Mouse (Mus musculus) bone marrow, adult 2 months (tissue): ENCODE data around the gene Nprl2. TPM values are rescaled to one million over a fixed set of nuclear protein-coding genes. Genes with fewer than 3 reads are reported as not detected.

Experiments used
- H3K27ac ChIP-seq: fragments of 200-500 bp; 2 replicates; pipeline ENCODE4 v1.5.1; 2012; ENCODE audit warnings: low read depth, mild to moderate bottlenecking, control low read depth, inconsistent platforms, low read length; ENCODE audit not compliant: control insufficient read depth, poor library complexity, insufficient read depth
- H3K4me1 ChIP-seq: fragments of 200-500 bp; 2 replicates; pipeline ENCODE4 v1.6.1; 2011; ENCODE audit warnings: low read length; ENCODE audit not compliant: control insufficient read depth, insufficient read depth
- H3K4me3 ChIP-seq: fragments of 200-500 bp; replicated peaks from 2 replicates; pipeline ENCODE3; 2011; ENCODE audit warnings: mild to moderate bottlenecking, low read depth, low read length, control low read depth; ENCODE audit not compliant: control insufficient read depth
- CTCF ChIP-seq: fragments of 200-500 bp; IDR thresholded peaks from 2 replicates; pipeline ENCODE4 v1.5.1; 2011; ENCODE audit warnings: low read length, control low read depth; ENCODE audit not compliant: control insufficient read depth, insufficient read depth
- POLR2A ChIP-seq: fragments of 200-500 bp; IDR thresholded peaks from 2 replicates; pipeline ENCODE4 v1.6.1; 2011; ENCODE audit warnings: low read depth, mild to moderate bottlenecking, control low read depth, low read length, borderline replicate concordance; ENCODE audit not compliant: control insufficient read depth
- WGBS: fragments of 180-500 bp; shearing (Covaris S2); methylation state at CpG from one replicate; pipeline ENCODE4 v1.1.7; 2018; 5-methylcytosine and 5-hydroxymethylcytosine counted together
- polyA plus RNA-seq: library from polyadenylated mRNA; stranded (reverse); fragments of >200 nt; gene quantifications from 2 replicates; pipeline ENCODE4 v1.2.4, GENCODE M21; 2011; ENCODE audit warnings: low replicate concordance; ENCODE audit not compliant: missing spikeins, insufficient read depth, insufficient read length

Nprl2 gene
- polyA plus RNA-seq, 1 experiment: 24.6 TPM

DNA sequence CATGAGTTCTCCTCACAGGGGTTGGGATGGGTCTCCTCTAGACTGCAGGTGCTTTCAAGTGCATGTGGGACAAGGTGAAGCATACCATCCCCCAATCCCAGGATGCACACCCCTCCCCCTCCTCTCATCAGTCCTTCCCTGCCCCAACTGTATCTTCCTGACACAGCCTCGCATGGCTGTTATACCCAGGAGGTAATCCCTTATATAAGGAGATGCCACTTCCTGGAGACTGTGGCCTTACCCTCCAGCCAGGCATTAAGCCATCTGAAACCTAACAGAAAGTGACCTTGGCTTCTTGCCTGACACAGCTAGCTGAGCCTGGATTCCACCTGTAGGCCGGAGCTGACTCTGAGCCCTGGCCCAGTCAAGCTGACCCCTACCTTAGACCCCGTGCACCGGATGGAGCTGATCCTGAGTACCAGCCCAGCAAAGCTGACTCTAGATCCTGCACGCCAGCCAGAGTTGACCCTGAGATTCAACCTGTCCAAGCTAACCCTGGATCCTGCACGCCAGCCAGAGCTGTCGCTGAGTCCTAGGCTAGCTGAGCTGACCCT lies 40.6 kb downstream of the Nprl2 start:
- WGBS: 77% methylated on average over 7 of the region's 7 CpGs
- H3K4me3 ChIP-seq: no peak overlapping the region
- peaks cover 1% of the 10 kb centered on the region; the same call in 1 of the 2 replicates for H3K4me1 ChIP-seq
- TF ChIP-seq POLR2A (no peak), CTCF (no peak)
- H3K27ac ChIP-seq: peak overlapping the region; percentile 56

DNA sequence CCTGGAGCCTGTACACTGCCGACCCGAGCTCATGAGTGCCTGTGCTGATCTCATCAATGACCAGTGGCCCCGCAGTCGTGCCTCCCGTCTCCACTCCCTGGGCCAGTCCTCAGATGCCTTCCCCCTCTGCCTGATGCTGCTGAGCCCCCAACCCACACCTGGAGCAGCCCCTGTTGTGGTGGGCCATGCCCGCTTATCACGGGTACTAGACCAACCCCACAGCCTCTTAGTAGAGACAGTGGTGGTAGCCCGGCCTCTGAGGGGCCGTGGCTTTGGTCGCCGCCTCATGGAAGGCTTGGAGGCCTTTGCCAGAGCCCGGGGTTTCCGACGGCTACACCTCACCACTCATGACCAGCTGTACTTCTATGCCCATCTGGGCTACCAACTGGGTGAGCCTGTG lies 41.1 kb downstream of the Nprl2 start:
- Histone ChIP-seq H3K4me1 (peaks cover 1% of the 10 kb centered on the region; the same call in 1 of the 2 replicates), H3K27ac (no peak overlapping the region; the same call in 1 of the 2 replicates), H3K4me3 (no peak overlapping the region)
- WGBS: 92% methylated on average over 14 of the region's 14 CpGs
- no peak for TF ChIP-seq POLR2A
- TF ChIP-seq CTCF: no peak

DNA sequence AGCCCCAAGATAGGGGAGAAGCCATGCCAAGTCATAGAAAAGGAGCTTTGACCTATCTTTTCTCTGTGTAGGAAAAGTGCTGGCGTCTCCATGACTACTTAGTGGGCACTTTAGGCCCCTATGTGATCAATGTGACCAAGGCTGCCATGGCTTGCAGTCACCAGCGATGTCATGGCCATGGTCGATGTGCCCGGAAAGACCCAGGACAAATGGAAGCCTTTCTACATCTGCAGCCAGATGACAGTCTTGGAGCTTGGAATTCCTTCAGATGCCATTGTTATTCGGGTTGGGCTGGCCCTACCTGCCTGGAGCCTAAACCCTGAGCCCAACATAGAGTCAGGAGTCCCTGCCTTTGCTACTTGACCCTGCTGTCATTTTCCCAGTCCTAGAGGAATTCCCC lies 44.5 kb downstream of the Nprl2 start:
- Histone ChIP-seq H3K4me1 (peaks cover 1% of the 10 kb centered on the region; the same call in 1 of the 2 replicates), H3K4me3 (peak overlapping the region; percentile 48), H3K27ac (peak overlapping the region; percentile 73)
- 84% methylated on average over 5 of the region's 5 CpGs for WGBS
- no peak for TF ChIP-seq CTCF
- TF ChIP-seq POLR2A: no peak

DNA sequence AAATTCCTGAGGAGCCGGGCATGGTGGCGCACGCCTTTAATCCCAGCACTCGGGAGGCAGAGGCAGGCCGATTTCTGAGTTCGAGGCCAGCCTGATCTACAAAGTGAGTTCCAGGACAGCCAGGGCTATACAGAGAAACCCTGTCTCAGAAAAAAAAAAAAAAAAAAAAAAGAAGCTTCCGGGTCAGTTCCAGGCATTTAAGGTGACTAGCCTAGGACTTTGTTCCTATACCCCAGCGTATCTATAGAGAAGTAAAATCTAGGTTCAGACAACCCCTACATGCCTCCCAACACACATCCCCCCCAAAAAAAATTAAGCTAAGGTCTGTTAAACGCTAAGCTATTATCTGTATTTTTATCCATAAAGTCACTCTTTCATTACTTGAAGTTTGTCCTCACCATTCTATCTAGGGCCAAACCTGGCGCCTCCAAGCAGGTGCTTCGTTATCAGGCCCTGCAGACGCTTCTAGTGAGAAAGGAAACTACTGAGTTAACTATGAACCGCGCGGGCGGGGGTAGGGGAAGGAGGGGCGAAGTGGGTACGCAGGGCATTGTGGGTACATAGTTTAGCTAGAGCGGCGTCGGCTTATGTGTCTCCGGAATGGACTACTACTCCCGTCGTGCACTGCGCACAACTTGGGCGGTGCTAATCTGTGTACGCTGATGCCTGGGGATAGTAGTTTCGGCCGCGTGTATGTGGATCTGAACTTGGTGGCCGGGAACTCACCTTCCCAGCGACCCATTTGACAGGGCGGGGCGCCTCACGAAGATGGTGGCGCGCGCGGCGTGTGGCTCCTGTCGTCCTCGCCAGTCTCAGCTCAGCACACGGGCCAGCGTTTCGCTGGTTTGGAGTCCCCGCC lies 45.2 kb downstream of the Nprl2 start, which contains the start of gene Ifrd2:
Gene Ifrd2 (plus strand): TSS at position 669 of the 859 bp plus-strand sequence.
- TF ChIP-seq CTCF: no peak
- peak; percentile 93 for TF ChIP-seq POLR2A
- Histone ChIP-seq H3K4me3 (peak within 1 kb of the TSS; percentile 79), H3K4me1 (peaks cover 1% of the 10 kb centered on the region; the same call in 1 of the 2 replicates), H3K27ac (peak within 1 kb of the TSS; percentile 89)
- 10% methylated on average over 46 of the region's 46 CpGs for whole genome bisulfite sequencing

GRCm38 (mm10) chr9:107587833-107588639 lies 46.0 kb downstream of the Nprl2 start:
- no peak for TF ChIP-seq POLR2A
- peaks cover 1% of the 10 kb centered on the region; the same call in 1 of the 2 replicates for H3K4me1 ChIP-seq
- under 1% methylated on average over 33 of the region's 33 CpGs for WGBS
- H3K27ac ChIP-seq: peak overlapping the region; percentile 89
- H3K4me3 ChIP-seq: peak overlapping the region; percentile 79

DNA sequence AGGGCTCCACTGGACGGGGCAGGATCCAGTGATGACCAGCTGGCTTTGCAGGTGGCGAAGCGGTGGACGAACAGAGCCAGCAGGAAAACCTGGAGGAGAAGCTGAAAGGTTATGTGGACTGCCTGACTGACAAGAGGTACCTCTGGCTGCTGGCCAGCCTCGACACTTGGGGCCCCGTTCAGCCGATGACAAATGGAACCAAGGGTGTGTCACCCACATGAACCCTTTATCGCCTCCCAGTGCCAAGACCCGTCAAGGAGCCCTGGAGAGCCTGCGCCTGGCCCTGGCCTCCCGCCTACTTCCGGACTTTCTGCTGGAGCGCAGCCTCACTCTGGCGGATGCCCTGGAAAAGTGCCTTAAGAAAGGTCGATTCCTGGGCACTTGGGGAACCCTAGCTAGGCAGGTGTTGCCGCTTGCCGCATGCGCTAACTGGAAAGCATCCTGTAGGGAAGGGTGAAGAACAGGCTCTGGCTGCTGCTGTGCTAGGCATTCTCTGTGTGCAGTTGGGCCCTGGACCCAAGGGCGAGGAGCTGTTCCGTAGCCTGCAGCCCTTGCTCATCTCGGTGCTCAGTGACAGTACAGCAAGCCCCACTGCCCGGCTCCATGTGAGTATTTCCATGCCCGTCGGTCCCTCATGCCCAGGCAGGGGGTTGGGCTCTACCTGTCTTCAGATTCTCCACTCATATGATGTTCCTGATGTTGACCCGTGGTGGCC lies 48.2 kb downstream of the Nprl2 start:
- H3K4me3 ChIP-seq: peak overlapping the region; percentile 50
- H3K4me1 ChIP-seq: peaks cover 3% of the 10 kb centered on the region; the same call in 1 of the 2 replicates
- 76% methylated on average over 25 of the region's 25 CpGs for WGBS
- H3K27ac ChIP-seq: peak overlapping the region; percentile 89
- TF ChIP-seq POLR2A: no peak
- TF ChIP-seq CTCF: no peak

DNA sequence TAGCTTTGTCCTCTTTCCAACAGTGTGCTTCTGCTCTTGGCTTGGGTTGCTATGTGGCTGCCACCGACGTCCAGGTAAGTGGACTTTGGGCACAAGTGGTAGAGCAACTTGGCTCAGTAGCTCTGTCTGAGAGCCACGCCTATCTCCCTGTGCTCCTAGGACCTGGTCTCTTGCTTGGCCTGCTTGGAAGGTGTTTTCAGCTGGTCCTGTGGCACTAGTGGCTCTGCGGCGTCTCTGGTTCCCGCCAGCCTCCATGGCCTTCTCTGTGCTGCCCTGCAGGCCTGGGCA lies 48.7 kb downstream of the Nprl2 start:
- Histone ChIP-seq H3K4me1 (peaks cover 3% of the 10 kb centered on the region; the same call in 1 of the 2 replicates), H3K27ac (0 out of 2 replicates have a peak overlapping the region, but pooled peaks have one; percentile 89), H3K4me3 (no peak overlapping the region)
- WGBS: 92% methylated on average over 6 of the region's 6 CpGs
- no peak for TF ChIP-seq POLR2A
- TF ChIP-seq CTCF: no peak
